Mouse (Mus musculus) hindbrain, embryonic 16.5 days (tissue): ENCODE results near the gene Lrrc3. TPM values are rescaled to one million over a fixed set of nuclear protein-coding genes. Genes with fewer than 3 reads are reported as not detected.

Experiments used
- polyA plus RNA-seq: library from polyadenylated mRNA; unstranded; fragments of >200 nt; fragmentation: Nextera tagmentation; extraction: Ambion mirVana; gene quantifications from 2 replicates; pipeline ENCODE4 v1.2.1, GENCODE M21; 2015

The Lrrc3 gene
- polyA plus RNA-seq, 1 experiment from 2014 or later: 23.7 TPM

Other genes with a start within 250 kb of the Lrrc3 start
- 1.3 and 1.6 TPM in 2 replicates for gene Tspear, start 216.0 kb downstream of the Lrrc3 start, polyA plus RNA-seq
- gene Gm19402, start 211.8 kb downstream of the Lrrc3 start, polyA plus RNA-seq: not detected in 2 replicates
- gene Gm9508, start 205.3 kb downstream of the Lrrc3 start, polyA plus RNA-seq: not detected in 2 replicates
- gene Gm10272, start 195.9 kb downstream of the Lrrc3 start, polyA plus RNA-seq: not detected in 2 replicates
- not detected in 2 replicates for gene Gm10024, start 191.1 kb downstream of the Lrrc3 start, polyA plus RNA-seq
- gene Gm10142, start 186.7 kb downstream of the Lrrc3 start, polyA plus RNA-seq: not detected in 2 replicates
- gene Krtap12-1, start 181.9 kb downstream of the Lrrc3 start, polyA plus RNA-seq: not detected in 2 replicates
- not detected in 2 replicates for gene Gm10100, start 176.1 kb downstream of the Lrrc3 start, polyA plus RNA-seq
- not detected in 2 replicates for gene Gm18596, start 159.9 kb downstream of the Lrrc3 start, polyA plus RNA-seq
- not detected in 2 replicates for gene Gm9736, start 151.2 kb downstream of the Lrrc3 start, polyA plus RNA-seq
- not detected in 2 replicates for gene Gm3233, start 142.9 kb downstream of the Lrrc3 start, polyA plus RNA-seq
- not detected in 2 replicates for gene Gm3238, start 131.2 kb downstream of the Lrrc3 start, polyA plus RNA-seq
- not detected in 2 replicates for gene Gm7138, start 125.6 kb downstream of the Lrrc3 start, polyA plus RNA-seq
- not detected in 2 replicates for gene Gm3250, start 120.0 kb downstream of the Lrrc3 start, polyA plus RNA-seq
- not detected in 2 replicates for gene Gm7137, start 114.3 kb downstream of the Lrrc3 start, polyA plus RNA-seq
- not detected in 2 replicates for gene Gm9639, start 107.5 kb downstream of the Lrrc3 start, polyA plus RNA-seq
- not detected in 2 replicates for gene Gm19668, start 103.4 kb downstream of the Lrrc3 start, polyA plus RNA-seq
- gene Gm9507, start 90.7 kb downstream of the Lrrc3 start, polyA plus RNA-seq: not detected in 2 replicates
- not detected in 2 replicates for gene Gm2696, start 87.9 kb downstream of the Lrrc3 start, polyA plus RNA-seq
- not detected in 2 replicates for gene Krtap10-4, start 75.4 kb downstream of the Lrrc3 start, polyA plus RNA-seq
- not detected in 2 replicates for gene Krtap10-10, start 66.6 kb downstream of the Lrrc3 start, polyA plus RNA-seq
- gene Gm36176, start 55.7 kb downstream of the Lrrc3 start, polyA plus RNA-seq: not detected in 2 replicates
- not detected in 2 replicates for gene Gm10318, start 49.7 kb downstream of the Lrrc3 start, polyA plus RNA-seq
- gene Gm3285, start 40.6 kb downstream of the Lrrc3 start, polyA plus RNA-seq: not detected in 2 replicates
- 7.8 and 9.9 TPM in 2 replicates for gene Trpm2, start 68.0 kb upstream of the Lrrc3 start, polyA plus RNA-seq
- gene 1810043G02Rik, start 76.0 kb upstream of the Lrrc3 start, polyA plus RNA-seq: 53.9 and 56.7 TPM in 2 replicates
- 140 and 145 TPM in 2 replicates for gene Pfkl, start 107.5 kb upstream of the Lrrc3 start, polyA plus RNA-seq
- not detected in 2 replicates for gene Dnmt3l, start 139.4 kb upstream of the Lrrc3 start, polyA plus RNA-seq
- gene Aire, start 141.1 kb upstream of the Lrrc3 start, polyA plus RNA-seq: 0.06 TPM in 1 of 2 replicates, not detected in the other
- 0.94 and 1.2 TPM in 2 replicates for gene Icosl, start 166.8 kb upstream of the Lrrc3 start, polyA plus RNA-seq